Mouse (Mus musculus) frontal cortex, adult (tissue): Measurements from ENCODE around the gene Dnah8.
"Not testable (repeated sequence)": the region's sequence is repeated elsewhere in the genome, so short reads cannot be mapped to it uniquely, and the experiment has no call there.

ENCODE experiments used
- ATAC-seq: cut with Nextera tagmentation; 2 replicates; pipeline ENCODE4 v1.9.2; 2017; ENCODE audit warnings: mild to moderate bottlenecking, moderate library complexity, mixed read lengths; ENCODE audit not compliant: low TSS enrichment

Dnah8 gene

DNA sequence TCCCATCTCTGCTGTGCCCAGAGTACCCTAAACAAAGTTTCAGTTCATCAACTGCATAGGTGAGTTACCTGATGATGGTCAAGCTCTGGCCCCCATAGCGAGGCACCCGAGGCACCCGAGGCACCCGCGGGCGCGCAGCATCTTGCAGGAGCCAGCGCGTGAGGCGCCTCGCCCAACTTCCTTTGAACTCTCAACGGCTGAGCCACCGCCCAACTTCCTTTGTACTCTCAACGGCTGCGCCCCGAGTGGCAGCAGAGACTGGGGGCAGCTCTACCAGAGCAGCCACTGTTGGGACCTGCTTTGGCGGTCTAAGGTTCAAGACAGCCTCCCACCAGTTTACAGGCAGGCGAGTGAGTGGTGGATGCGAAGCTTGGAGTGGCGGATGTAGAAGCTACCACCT, at the start of gene Dnah8:
TSS of gene Dnah8 (plus strand) at position 223 of the 400 bp plus-strand sequence.
- not testable (repeated sequence) for ATAC-seq

DNA sequence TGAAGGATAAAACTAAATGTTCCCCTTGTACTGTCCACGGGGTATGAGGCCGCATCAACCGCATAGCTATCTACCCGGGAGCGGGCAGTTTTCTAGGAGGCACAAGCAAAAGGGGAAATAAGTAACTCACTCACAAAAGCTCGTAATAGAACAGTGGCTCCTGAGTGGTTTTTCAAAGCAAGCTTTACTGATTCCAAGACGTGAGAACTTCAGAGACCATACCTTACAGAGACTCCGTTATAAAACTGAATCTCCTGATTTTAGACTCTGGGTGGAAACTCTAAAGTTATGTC, 49.4 kb upstream of the Dnah8 start:
- no peak for ATAC-seq

- ATAC-seq, result no peak
These were observed 48.8 kb upstream of the Dnah8 start for GRCm38 (mm10) chr17:30575121-30575904.

- peak; percentile 92 for ATAC-seq
These were observed 48.0 kb upstream of the Dnah8 start, which contains the start of gene Btbd9 for GRCm38 (mm10) chr17:30575941-30576773. Gene Btbd9 (minus strand): TSS chr17:30576488.

DNA sequence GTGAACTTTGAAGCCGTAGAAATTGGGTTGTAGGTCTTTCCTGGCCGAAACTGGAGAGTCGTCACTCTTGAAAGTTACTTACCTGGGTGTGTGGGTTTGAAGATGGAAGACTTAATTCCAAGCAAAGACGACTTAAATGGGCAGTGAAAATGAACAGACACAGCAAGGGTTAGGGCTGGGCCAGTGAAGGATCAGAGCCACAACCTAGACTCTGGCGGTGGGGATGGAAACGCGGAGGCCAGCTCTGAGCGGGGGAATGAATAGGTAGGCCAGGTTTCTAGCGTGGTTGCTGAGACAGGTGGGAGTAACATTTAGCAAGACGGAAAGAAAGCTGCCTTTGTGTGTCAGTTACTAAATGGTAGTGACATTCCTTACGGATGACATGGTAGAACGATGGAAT, 47.2 kb upstream of the Dnah8 start:
- no peak for ATAC-seq

GRCm38 (mm10) chr17:30580781-30581180, 43.4 kb upstream of the Dnah8 start:
- no peak for ATAC-seq

- peak; percentile 58; the same call in 1 of the 2 replicates for ATAC-seq
These were observed 43.0 kb upstream of the Dnah8 start for GRCm38 (mm10) chr17:30581201-30581600.

- ATAC-seq, result no peak
These were observed 41.8 kb upstream of the Dnah8 start for GRCm38 (mm10) chr17:30582313-30582712.

DNA sequence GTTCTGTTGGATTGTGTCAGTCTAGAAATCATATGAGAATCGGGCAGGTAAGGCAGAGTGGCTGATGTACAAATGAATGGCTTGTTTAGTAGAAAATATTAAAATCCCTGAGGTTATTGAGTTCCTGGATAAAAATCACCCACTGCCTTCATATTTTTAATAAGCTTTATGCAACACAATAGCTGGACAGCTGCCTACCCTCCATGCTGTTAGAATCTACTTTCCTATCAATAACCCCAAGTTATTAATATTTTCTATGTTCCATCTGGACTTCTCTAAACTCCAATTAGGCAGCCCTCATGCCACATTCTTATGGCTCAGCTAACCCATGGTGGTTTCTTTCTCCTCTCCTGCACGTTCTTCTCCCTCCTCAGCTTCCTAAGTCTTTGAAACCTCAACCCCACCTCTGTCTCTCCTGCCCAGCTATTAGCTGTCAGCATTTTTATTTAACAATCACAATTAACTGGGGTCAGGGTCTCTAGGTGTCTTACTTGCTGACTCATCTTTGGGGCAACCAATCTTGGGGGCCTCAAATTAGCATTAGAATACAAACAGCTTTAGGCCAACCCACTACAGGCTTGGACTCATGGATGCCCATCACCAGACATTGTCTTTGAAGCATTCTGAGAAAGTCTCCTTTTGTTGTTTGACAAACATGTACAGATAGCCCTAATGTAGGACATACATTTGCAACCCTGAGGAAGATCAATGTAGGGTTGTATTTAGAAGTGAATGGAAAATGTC, 40.7 kb upstream of the Dnah8 start:
- no peak for ATAC-seq

- peak; percentile 50; the same call in 1 of the 2 replicates for ATAC-seq
These were observed 33.5 kb upstream of the Dnah8 start for GRCm38 (mm10) chr17:30590417-30591198.

DNA sequence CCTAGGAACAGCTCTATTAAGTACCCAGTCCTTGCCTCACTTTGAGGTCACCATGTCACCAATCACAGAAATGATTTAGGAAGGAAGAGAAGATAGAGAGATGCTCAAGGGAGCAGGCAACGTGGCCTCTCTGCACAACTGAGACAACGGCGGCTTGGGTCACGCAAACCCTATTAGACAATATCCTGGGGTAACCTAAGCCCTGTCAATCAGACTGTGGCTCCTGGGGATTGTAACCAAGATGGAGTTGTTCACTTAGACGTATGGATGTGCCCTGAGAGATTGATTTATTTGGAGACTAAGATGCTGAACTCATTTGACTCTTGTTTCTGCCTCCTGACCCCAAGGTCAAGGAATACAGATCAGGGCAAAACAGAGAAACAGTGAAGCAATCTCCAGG, 29.7 kb upstream of the Dnah8 start:
- ATAC-seq, result no peak

GRCm38 (mm10) chr17:30594846-30595245, 29.3 kb upstream of the Dnah8 start:
- no peak for ATAC-seq

DNA sequence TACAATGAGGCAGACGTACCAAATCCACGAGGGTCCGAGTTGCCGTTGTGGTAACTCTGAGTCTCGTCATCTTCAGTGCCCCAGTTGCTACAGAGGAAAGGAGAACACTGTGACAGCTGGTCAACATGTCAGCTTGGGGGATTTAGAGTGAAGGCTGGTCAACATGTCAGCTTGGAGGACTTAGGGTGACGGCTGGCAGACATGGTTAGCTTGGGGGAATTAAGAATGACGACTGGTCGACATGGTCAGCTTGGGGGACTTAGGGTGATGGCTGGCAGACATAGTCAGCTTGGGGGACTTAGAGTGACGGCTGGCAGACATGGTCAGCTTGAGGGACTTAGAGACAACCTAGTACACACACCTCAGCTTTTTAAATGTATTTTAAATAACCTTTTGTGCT, 26.4 kb upstream of the Dnah8 start:
- ATAC-seq, result no peak

GRCm38 (mm10) chr17:30598300-30598699, 25.9 kb upstream of the Dnah8 start:
- ATAC-seq, result no peak

DNA sequence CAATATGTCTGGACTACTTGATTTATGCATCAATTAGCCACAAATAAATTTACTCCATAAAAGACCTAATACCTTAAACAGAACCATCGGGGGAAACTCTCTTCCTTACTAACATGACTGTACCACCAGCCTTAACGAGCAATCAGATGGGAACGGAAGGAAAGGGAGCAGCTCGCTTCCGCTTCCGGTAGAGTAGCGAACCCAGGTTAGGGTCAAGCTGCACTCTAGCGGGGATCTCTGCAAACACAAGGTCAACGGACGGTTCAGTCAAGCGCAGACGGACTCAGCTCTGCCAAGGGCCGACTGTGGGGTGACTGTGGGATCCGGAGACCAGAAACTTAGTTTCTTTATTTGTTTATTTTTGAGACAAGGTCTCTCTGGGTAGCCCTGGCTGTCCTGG, 22.0 kb upstream of the Dnah8 start:
- no peak for ATAC-seq

- no peak for ATAC-seq
These were observed 19.9 kb upstream of the Dnah8 start for GRCm38 (mm10) chr17:30604296-30604695.

DNA sequence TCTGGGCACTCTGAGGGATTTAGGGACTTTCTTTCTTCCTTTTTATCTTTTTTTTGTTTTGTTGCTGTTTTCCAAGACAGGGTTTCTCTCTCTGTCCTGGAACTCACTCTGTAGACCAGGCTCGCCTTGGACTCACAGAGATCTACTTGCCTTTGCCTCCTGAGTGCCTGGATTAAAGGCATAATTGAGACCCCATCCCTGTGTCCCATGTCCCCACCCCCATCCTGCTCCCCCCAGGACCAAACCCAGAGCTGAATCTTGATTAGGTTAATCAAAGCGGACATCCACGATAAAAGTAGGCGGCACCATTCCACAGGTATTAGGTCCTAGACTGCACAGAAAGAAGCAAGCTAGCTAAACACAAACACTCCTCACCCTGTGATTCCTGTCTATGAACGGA, 19.2 kb upstream of the Dnah8 start:
- no peak for ATAC-seq

- ATAC-seq, result no peak
These were observed 17.9 kb upstream of the Dnah8 start for GRCm38 (mm10) chr17:30606206-30606605.

- no peak for ATAC-seq
These were observed 17.5 kb upstream of the Dnah8 start for GRCm38 (mm10) chr17:30606634-30607081.

GRCm38 (mm10) chr17:30607330-30607729, 16.8 kb upstream of the Dnah8 start:
- no peak for ATAC-seq

- ATAC-seq, result no peak
These were observed 16.2 kb upstream of the Dnah8 start for GRCm38 (mm10) chr17:30607909-30608495.
